Mouse (Mus musculus): ENCODE measurements around the gene Apoh. TPM values are rescaled to one million over a fixed set of nuclear protein-coding genes. Genes with fewer than 3 reads are reported as not detected.

Gene Apoh
- 1 to 10 TPM in 1 of 2 experiments, under 1 TPM in 1; 0.41 to 8.7 TPM for total RNA-seq (2021)
- 0.86 TPM in 1 of 2 replicates, not detected in the other for polyA plus RNA-seq (2012; rRNA removed)
- long read RNA-seq, result 0 reads

DNA sequence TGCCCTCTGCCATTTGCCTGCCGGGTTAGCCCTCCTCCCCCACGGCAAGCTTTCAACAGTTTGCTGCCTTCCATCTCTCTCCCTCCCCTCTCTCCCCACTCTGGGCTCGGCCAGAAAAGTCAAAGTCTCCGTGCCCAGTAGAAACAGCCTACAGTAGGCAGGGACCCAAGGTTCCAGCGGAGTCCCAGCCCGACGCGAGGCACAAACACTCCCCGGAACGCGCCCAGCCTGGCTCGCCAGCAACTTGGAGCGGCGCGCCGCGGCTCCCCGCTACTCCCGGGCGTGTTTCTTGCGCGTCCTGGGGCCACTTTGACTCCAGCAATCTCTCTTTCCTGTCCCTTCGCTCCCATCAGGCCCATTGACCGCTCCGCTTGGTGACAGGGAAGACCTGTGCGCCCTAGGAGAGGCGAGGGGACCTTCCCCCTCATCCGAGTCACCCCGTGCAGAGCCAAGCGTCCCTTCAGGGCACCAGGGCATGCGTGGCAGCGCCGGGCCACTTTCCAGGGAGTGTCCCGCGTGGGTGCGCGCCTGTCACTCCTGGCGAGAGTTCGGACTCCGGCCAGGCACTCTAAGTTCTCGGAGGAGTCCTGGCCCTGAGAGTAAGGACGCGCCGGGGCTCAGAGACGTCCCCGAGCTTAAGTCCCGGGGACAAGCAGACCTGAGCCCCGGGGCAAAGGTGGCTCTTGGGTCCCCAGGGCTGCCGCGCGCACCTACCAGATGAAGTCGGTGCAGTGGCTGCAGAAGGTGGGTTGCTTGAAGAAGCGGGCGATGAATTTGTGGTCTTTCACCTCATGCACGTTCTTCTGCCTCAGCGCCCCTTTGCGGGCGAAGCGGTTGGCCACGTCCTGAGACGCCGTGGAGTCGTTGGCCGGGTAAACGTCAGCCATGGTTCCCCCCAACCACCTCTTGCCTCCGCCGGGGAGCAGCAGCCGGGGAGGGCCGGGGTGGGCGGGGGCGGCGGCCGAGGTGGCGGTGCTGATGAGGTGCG lies at the start of gene Apoh:
Apoh (plus strand) TSS at position 574 of the 988 bp plus-strand sequence.
- peak; percentile 65 for DNase-seq

DNA sequence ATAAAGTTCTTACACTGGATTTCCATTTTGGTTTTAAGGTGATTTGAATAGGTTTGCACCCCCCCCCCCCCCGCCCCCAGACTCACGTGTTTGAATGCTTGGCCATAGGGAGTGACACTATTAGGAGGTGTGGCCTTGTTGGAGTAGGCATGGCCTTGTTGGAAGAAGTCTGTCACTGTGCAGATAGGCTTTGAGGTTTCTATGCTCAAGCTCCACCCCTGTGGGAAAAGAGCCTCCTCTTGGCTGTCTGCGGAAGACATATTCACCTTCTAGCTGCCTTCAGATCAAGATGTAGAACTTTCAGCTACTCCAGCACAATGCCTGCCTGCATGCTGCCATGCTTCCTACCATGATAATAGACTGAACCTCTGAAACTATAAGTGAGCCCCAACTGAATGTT lies 49.3 kb upstream of the Apoh start:
- no peak for DNase-seq

DNA sequence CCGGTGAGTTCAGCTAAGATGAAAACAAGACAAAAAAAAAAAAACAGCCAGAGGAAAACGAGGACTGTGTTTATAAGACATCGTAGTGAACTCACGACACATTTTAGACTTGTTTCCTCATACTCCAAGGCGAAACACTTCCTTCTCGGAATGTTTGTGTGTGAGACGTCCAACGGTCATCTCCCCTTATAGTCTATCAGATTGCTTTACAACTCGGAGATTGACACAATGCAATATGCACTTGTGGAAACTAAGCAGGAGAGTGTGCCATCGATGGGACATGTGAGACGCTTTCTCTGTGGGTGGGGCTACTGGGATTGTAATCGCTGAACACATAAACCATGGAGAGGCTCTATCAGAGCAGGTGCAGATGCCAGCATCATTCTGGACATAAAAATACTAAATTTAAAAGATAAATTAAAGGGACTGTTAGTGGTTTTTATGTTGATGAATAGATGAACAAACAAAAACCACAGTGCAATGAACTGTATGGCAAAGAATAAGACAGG lies 48.8 kb upstream of the Apoh start:
- no peak for DNase-seq

DNA sequence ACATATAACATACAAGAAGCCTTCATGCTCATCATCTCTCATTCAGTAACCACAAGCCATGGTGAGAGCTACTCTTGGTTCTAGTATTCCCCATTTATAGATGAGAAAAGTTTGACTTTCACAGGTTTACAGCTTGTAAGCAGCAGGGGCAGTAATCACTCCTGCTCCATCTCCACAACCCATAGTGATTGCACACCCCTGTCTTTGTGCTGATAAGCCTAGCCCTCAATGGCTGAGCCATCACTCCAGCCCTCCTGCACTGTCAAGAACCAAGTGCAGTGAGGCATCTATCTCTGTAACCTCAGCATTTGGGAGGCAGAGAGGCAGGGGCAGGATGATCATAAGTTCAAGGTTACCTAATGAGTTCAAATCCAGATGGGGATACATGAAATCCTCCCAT lies 47.8 kb upstream of the Apoh start:
- DNase-seq, result no peak

DNA sequence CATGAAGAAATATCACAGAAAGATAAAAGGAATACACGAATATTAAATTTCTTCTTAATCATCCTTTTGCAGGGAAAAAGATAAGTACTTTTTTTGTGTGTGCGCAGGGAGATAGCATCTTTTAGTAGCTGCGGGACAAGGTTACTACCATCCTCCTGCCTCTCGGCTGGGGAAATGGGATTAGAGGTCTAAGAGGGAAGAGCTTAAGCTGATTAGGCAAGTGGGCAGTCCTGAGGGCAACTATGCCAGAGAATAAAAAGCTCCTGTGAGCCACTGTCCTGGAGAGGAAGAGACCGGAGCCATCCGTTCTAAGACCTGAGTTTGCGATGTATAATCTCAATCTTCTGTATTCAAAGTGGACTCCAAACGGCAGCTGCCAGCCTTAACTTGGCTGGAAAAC lies 45.2 kb upstream of the Apoh start:
- DNase-seq, result no peak

DNA sequence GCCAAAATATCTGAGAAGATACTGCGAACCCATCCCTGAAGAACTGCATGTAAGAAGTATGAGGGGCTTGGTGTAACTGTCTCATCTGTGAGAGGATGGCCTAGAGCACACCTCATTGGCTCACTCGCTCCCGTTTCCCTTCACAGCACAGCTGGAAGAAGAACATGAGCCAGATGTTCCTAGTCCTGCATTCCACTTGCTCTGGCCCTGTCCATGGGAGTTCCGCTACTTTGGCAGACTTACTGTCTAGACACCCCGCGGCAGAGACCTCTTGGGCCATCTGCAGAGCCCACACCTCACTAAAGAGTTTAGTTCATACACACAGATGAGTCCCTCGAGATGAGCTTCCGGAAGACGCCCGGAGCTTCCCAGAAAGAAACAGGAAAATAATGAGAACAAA lies 43.2 kb upstream of the Apoh start:
- no peak for DNase-seq

DNA sequence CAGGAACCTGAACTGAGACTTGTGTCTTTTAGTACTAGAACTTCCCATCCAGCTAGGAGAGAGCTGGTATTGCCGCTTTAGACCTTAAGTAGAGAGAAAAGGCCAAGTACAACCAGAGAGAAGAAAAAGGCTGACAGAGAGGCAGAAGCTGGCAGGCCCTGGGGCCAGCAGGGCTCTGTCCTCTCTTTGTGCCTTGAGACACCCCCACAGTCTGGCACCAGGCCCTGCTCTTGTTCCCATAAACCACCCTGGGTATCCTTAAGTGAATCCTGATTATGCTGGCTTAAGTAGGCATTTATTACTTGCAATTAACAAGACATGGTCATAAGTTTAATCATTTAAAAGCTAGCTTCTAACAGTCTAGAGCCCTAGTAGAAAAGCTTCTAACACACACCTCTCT lies 42.7 kb upstream of the Apoh start:
- DNase-seq, result no peak

DNA sequence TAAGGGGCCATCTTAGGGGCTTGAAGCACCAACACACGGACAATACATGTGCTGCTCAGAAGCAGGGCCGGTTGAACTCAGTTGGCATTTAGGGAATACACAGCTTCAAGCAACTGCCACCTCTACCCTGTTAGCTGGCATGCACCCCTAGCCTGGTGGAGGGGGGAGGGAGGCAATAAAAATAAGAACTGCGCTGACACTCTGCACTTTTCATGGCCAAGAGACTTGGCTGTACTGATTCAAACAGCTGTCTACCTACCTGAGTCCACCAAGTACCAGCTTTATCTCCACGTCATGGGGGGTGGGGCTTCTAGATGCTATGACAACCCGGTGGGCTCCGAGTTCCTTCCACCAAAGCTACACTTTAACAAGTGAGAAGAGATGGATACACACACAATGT lies 42.1 kb upstream of the Apoh start:
- DNase-seq, result no peak

DNA sequence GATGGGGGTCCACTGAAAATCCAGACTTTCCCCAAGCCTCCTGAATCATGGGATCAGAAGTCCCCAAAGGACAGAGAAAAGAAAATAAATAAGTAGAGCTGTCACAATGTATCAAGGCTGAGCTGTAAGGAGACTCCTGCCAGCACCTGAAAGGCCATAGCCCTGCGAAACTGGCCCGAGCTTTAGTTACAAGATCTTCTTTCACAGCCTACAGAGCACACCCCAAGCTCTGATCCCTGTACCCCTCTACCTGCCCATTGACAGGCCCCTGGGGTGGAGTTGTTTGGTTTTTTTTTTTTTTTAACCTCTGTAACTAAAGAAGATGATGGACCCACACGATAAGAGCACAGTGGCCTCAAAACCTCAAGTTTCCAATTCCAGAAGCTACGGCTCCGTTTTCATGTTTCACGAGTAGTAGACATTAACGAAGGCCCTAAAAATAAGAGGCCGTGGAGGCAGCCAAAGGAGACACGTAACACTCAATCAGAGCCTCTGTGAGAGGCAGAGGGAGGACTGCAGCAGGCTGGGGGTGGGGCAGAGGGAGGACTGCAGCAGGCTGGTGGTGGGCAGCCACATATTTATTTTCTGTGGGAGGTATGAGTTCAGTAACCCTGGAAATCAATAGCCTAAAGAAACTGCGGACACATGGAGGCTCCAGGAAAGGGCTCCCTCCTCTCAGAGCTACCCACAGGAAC lies 41.2 kb upstream of the Apoh start:
- no peak for DNase-seq

DNA sequence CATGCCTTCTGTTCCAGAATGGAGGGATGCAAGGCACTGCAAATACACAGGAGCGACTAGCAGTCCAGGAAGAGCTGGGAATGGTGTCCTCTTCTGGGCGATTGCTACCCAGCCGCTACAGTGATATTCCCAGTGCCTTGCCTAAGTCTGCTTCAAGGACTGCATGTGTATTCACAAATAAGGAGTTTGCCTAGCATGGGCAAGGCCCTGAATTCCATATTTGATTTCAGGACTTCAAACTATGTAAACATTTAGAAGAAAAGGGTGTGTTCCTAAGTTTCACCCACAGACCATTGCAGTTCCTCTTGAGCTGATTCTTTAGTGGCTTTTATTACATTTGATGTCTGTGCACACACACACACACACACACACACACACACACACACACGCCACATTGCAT lies 39.4 kb upstream of the Apoh start:
- no peak for DNase-seq

DNA sequence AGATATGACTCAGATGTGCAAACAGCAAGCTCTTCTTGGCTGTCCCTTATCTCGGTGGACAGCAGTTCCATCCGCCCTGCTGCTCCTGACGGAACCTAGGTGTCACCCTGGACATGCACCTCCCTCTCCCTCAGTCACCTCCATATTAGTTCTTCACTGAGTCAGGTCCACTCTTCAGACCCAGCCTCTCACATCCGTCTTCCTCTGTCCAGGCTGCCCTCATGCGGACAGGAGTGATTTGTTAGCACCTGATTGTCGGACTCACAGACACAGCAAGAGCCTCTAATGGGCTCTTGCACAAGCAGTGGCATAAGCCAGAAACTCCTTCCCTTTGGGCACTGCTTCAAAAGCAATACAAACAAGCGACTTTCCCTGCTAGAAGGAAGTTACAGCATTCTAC lies 35.9 kb upstream of the Apoh start:
- peak; percentile 23 for DNase-seq

DNA sequence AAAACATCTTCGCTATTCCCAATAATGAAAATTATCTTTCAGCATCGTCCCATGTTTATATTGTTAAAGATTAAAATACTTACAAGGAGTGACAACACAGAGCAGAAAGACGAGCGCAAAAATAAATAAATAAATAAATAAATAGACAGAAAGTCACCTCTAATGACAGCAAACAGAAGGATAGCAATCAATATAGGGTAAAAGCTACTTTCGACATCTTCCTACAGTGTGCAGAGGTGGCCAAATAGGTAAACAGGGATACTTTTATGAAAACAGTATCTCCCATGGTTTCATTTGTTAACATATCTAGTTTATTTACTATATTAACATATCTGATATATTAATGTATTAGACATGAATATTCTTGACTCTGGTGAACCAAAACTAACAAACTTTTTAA lies 34.9 kb upstream of the Apoh start:
- DNase-seq, result no peak

DNA sequence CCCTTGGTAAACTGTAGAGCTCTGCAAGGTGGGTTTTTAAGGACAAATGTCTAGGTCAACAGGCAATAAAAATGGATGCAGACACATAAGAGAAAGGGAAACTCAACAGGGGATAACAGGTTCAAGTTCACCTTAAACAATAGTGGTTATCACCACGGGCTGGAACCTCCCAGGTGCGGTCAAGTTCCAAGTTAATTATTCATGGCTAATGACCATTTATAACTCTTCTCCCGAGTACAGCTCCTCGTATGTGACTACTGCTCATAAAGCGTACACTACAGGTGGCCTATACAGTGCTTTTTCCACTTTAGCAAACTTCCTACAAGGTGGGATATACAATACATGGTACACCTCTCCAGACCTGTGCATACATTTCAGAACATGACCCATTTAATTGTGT lies 33.4 kb upstream of the Apoh start:
- no peak for DNase-seq

DNA sequence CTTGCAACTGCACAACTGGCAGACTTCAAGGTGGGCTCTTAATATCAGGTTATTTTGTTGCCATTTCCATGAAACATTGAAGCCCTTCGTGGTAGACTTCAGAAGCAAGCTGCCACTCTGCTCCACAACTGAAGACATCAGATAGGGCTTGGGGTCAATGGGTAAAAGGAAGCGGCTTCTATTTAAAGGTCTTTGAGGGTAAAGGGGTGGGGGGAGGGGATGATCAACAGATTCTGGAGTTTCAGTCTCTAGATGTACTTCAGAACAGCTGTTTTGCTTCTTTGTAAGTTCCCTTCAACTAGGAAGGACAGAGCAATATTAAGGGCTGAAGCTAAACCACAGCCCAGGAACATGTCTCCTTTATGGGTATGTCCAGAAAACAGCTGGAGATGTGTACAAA lies 31.2 kb upstream of the Apoh start:
- no peak for DNase-seq

DNA sequence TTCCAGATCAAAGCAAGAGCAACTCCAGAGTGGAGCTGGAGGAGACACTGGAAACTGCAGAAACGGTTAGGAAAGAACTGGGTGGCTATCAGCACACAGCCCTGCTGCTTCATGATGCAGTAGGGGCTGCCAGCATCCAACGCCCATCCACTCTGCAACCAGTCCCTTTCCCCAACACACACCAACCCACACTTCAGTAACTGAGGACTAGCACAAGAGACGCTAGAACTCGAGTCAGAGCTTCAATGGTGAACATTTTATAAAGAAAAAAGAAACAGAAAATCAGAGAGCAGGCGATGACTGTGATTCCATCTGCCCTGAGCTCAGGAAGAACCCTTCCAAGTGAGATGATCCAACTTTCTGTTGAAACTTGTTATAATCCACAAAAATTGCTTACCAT lies 30.6 kb upstream of the Apoh start:
- DNase-seq, result no peak

DNA sequence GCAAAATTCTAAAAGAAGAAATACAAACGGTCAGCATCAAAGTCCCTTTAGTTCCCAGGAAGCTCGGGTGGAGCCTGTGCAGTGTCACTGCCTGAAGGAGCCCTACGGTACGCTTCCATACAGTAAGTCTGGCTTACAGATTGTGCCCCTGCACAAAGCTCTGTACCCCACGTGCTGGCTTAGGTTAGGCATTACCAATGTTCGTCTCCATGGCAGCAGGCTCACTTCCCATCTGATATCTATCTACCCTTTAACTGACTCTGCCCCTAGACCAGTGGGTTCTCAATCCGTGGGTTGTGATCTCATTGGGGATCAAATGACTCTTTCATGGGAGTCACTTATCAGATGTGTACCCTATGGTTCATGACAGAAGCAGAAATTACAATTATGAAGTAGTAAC lies 27.4 kb upstream of the Apoh start:
- no peak for DNase-seq

DNA sequence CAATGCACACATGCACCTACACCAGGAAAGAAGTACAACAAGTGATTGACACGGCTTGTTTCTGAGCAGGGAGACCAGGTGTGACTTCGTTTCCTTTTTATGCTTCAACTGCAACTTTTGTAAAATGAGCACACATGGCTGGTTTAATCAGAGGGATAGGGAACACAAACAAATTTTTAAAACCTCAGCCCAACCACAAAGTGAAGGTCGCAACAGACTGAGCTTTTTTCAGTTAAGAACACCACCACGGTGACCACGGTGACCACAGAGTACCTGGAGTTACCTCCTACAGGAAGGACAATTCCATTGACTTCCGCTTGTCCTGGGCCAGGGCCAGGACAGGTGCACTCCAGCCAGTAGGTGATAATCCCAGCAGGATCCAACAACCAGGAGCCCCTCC lies 25.3 kb upstream of the Apoh start:
- no peak for DNase-seq

DNA sequence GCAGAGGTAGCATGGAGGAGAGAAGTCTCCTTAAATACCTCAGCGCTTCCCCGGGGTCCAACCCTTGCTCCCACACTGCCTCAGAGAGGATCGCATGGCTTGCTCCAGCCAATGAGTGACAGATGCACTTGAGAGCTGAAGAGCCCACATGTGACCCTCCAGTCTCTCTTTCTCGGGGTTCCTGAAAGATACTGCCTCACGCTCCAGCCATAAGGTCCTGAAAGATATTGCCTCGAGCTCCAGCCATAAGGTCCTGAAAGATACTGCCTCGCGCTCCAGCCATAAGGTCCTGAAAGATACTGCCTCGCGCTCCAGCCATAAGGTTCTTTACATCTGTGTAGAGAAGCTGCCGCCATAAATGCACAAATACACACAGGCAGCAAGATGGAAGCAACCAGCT lies 24.0 kb upstream of the Apoh start:
- DNase-seq, result no peak

DNA sequence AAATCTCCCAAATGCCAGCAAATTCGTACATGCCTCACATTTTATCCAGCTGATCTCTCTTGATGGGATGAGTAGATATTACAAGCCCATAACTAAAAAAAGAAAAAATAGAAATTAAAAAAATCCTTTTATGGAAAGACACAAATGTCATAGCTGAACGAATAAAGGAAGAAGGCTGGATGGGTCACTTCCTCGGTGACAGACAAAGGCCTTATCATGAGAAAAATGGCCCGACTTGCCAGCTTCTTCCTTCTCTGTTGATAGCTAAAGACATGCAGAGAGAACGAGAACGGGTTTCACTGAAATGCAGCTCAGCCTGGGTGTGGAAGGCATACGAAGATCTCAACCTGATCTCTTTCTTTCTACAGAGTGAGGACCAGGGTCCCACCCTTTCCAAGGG lies 22.6 kb upstream of the Apoh start:
- DNase-seq, result no peak

DNA sequence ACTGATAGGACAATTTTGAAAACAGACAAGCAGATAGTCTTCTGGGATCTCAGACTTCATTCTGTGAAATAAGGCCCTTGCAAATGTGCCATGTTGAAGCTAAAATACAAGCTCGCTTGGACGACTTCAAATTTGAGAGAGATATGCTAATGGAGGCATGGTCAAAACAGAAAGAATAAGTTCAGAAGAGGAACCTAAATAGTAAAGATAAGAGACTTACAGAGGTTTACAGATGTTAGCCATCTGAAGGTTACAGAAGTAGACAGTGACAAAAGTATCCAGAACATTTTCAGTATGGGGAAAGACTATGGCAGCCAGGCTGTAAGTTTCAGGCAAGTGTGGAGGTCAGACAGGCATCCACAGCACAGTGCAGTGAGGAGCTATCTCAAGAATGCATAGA lies 21.0 kb upstream of the Apoh start:
- no peak for DNase-seq

DNA sequence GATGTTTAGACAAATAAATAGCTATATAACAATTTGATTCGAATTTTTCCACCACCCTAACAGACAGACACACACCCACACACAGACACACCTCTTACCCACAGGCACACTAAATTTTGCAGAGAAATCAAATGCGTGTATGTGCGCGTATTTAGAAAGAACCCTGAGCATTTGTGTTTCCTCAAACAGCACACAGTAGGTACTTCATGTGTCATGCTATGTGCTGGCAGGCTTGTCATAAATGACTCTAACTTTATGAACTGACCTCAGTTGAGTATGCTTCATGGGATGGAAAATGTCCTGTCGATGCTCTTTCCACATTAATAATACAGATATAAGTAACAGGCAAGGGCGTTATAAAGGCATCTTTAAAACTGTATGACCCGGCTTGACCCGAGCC lies 17.2 kb upstream of the Apoh start:
- DNase-seq, result no peak

DNA sequence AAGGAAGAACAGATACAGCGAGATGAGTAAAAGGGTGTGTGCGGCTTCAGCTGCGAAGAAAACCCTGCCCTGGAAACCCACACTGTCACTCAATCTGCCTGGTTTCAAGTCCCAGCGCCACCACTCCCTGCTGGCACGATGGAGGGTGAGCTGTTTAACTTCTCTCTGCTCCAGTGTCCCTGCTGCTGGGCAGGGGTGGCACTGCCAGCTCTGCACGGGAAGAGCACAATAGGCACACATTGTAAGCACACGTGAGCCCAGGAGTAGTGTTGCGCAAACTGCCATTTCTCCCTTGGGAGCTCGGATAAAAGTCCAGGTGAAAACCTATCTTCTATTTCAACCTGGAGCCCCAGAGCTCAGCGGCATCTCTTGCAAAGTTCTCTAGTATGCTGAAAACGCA lies 12.3 kb upstream of the Apoh start:
- no peak for DNase-seq

DNA sequence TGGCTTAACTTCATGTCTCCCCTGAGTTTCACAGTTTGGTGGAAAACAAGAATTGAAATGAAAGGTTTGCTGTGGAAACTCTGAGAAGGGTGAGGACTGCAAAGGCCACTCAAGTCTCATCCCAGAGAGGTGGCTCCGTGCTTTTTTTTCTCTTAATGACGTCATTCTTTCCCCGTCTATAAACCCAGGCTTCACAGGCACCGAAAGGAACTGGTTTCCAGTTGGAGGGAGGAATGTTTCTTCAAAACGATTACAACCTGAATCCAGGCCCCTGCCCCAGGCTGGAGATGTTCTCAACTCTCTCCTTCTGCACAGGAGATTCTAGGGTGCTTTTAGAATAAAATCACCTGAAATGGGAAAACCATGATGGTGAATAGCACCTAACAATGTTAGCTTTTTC lies 10.1 kb upstream of the Apoh start:
- no peak for DNase-seq
